Mouse (Mus musculus) kidney, postnatal 0 days (tissue): Measurements from ENCODE around the gene Car2. TPM values are rescaled to one million over a fixed set of nuclear protein-coding genes. Genes with fewer than 3 reads are reported as not detected.

Source experiments
- ATAC-seq: fragments of 200-750 bp; cut with Nextera tagmentation; replicated peaks from 2 replicates; pipeline ENCODE4 v1.8.0; 2017; ENCODE audit warnings: low read depth, moderate number of reproducible peaks, moderate TSS enrichment, moderate library complexity; ENCODE audit not compliant: low FRiP score
- DNase-seq: peaks from one replicate; pipeline ENCODE4 v3.0.0-alpha.2; 2016; ENCODE audit warnings: low spot score
- H3K27ac ChIP-seq: fragments of 300-500 bp; sonication (generic); 2 replicates; pipeline ENCODE4 v1.5.1; 2014; ENCODE audit warnings: mild to moderate bottlenecking
- H3K27me3 ChIP-seq: fragments of 300-500 bp; sonication (generic); 2 replicates; pipeline ENCODE4 v1.6.1; 2014; ENCODE audit warnings: low read length, mixed read lengths; ENCODE audit not compliant: insufficient read depth
- H3K36me3 ChIP-seq: fragments of 300-500 bp; sonication (generic); 2 replicates; pipeline ENCODE4 v1.6.1; 2014; ENCODE audit warnings: low read length, mixed read lengths; ENCODE audit not compliant: insufficient read depth
- H3K4me1 ChIP-seq: fragments of 300-500 bp; sonication (generic); replicated peaks from 2 replicates; pipeline ENCODE4 v1.6.1; 2014; ENCODE audit warnings: antibody characterized with exemption, low read length, mixed read lengths; ENCODE audit not compliant: insufficient read depth
- H3K4me2 ChIP-seq: fragments of 300-500 bp; sonication (generic); 2 replicates; pipeline ENCODE4 v1.6.1; 2014; ENCODE audit warnings: mild to moderate bottlenecking, low read length, moderate library complexity, mixed read lengths
- H3K4me3 ChIP-seq: fragments of 300-500 bp; sonication (generic); replicated peaks from 2 replicates; pipeline ENCODE4 v1.5.1; 2014; ENCODE audit warnings: low read depth, low read length
- H3K9ac ChIP-seq: fragments of 300-500 bp; sonication (generic); 2 replicates; pipeline ENCODE4 v1.6.1; 2014; ENCODE audit warnings: low read depth, low read length
- H3K9me3 ChIP-seq: fragments of 300-500 bp; sonication (generic); replicated peaks from 2 replicates; pipeline ENCODE4 v1.6.1; 2016; ENCODE audit warnings: low read length, inconsistent platforms, mixed read lengths
- CTCF ChIP-seq: IDR thresholded peaks from 2 replicates; pipeline ENCODE4 v1.5.1; 2016; ENCODE audit warnings: antibody characterized with exemption, low read depth, mild to moderate bottlenecking, moderate library complexity
- WGBS: fragments of 180-500 bp; shearing (Covaris S2); extraction: QIAGEN DNeasy Blood & Tissue Kit; methylation state at CpG from one replicate; pipeline ENCODE4 v1.1.7; 2014; 5-methylcytosine and 5-hydroxymethylcytosine counted together
- polyA plus RNA-seq: library from polyadenylated mRNA; unstranded; fragments of >200 nt; fragmentation: Nextera tagmentation; extraction: Ambion mirVana; gene quantifications from 2 replicates; pipeline ENCODE4 v1.2.1, GENCODE M21; 2015

Gene Car2
- polyA plus RNA-seq, 1 experiment from 2014 or later: 206 TPM

DNA sequence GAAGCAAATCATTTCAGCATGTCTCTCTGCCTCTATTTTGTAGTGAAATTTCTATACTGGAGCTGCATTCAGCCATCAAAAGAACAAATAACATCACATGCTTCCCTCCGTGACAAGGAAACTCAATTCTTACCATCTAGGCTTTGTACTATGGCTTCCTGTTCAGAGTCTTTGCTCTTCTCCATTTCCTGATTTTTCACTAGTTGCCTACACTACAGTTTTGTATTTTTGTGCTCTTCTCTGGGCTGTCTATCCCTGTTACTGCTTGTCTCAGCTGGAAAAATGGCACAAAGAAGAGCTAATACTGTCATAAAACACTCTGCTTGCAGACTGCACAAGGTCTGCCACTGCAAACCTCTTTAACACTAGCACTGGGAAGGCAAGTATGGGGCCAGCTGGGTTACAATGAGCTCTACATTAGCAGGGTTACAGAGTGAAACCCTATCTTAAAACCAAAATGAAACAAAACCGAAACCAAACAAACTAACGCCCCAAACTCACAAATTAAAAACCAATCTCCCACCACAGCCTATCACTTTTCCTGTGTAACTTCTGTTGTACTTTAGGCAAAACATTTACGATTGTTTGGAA lies 26.0 kb downstream of the Car2 start:
- no peak for TF ChIP-seq CTCF
- WGBS: 51% methylated on average over 4 of the region's 4 CpGs
- no peak overlapping the region for H3K9ac ChIP-seq
- no peak overlapping the region for H3K4me2 ChIP-seq
- no peaks in the 10 kb centered on the region for H3K4me1 ChIP-seq
- no peak for ATAC-seq
- no peak for DNase-seq
- no peaks in the 10 kb centered on the region for H3K9me3 ChIP-seq
- no peak overlapping the region for H3K4me3 ChIP-seq
- no peak overlapping the region for H3K27ac ChIP-seq
- H3K36me3 ChIP-seq: no peaks in the 10 kb centered on the region
- H3K27me3 ChIP-seq: no peaks in the 10 kb centered on the region

DNA sequence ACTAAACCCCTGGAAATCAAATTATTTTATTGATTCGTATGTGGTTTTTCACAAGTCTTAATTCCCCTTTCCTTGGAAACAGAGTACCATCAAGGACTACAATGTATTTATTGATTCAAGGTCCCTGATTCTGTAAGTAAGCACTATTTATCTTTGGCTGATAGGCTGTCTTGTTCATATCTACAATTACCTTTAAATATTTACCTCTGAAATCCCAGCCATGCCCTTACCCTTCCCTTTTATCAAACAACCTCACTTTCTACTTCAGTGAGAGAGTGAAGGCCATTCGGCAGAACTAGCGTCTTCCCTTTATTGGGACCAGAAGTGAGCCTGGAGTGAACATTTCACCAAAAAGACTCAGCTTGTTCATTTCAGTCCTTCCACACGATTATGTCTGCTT lies 27.7 kb downstream of the Car2 start:
- Histone ChIP-seq H3K4me2 (no peak overlapping the region), H3K36me3 (no peaks in the 10 kb centered on the region), H3K27me3 (no peaks in the 10 kb centered on the region), H3K4me1 (no peaks in the 10 kb centered on the region), H3K27ac (no peak overlapping the region), H3K4me3 (no peak overlapping the region), H3K9me3 (no peaks in the 10 kb centered on the region), H3K9ac (no peak overlapping the region)
- ATAC-seq (no peak), DNase-seq (no peak)
- 88% methylated on average over 4 of the region's 4 CpGs for WGBS
- TF ChIP-seq CTCF: no peak

DNA sequence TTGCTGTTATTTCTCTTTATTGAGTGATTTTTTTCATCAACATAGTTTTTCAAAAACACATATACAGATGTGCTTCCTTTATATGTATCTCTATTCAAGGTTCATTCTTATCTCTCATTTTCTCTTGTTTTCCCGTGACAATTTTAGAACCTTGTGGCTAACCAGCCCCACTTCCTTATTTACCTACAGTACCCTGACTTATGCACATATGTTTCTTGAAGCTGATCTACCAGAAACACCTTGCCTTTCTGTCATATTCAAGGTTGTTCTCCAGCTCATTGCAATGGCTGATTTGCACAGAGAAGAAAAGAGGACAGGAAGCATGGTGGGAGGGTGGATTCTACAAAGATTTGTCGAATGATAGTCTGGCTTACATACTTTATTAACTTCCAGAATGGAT lies 29.3 kb downstream of the Car2 start:
- Histone ChIP-seq H3K27ac (no peak overlapping the region), H3K4me3 (no peak overlapping the region), H3K9me3 (no peaks in the 10 kb centered on the region), H3K36me3 (no peaks in the 10 kb centered on the region), H3K4me2 (no peak overlapping the region), H3K27me3 (no peaks in the 10 kb centered on the region), H3K9ac (no peak overlapping the region), H3K4me1 (no peaks in the 10 kb centered on the region)
- DNase-seq (no peak), ATAC-seq (no peak)
- 88% methylated on average over 2 of the region's 2 CpGs for WGBS
- no peak for TF ChIP-seq CTCF

DNA sequence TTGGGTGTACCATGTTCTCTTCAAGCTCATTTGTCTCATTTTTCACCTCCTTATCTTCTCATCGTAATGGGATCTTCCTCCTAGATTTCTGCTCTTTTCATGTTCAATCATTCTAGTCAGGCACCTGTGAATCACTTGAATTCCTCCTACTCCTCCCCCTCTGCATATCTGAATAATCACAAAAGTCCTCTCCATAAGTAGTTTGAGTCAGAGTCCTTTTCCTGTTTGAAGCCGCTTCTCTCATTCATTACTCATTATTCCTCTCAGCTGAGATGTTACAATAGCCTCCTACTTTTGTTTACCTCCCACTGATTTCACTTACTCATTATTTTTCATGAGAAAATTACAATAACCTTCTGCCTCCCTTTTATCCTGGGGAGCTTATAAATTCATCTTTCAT lies 31.2 kb downstream of the Car2 start:
- Histone ChIP-seq H3K4me1 (no peaks in the 10 kb centered on the region), H3K36me3 (no peaks in the 10 kb centered on the region), H3K27me3 (no peaks in the 10 kb centered on the region), H3K27ac (no peak overlapping the region), H3K4me2 (no peak overlapping the region), H3K9me3 (no peaks in the 10 kb centered on the region), H3K9ac (no peak overlapping the region), H3K4me3 (no peak overlapping the region)
- ATAC-seq: no peak
- DNase-seq: no peak
- no peak for TF ChIP-seq CTCF
- 57% methylated on average over 2 of the region's 2 CpGs for WGBS

DNA sequence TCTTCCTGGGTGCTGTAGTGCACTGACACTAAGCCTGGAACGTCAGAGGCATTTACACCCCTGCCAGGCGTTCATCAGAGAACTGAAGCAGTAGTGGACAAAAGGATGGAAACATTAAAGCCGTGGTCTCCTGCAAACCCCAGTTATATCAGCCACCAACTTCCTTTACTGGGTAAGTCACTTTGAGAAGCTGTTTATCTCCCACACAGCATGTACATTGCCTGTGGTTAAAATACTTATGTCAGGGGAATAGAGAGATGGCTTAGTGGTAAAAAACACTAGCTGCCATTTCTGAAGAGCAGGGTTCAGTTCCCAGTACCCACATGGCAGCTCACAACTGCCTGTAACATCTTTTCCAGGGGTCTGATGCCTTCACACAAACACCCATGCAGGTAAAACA lies 58.6 kb downstream of the Car2 start:
- TF ChIP-seq CTCF: no peak
- no peaks in the 10 kb centered on the region for H3K9me3 ChIP-seq
- H3K27ac ChIP-seq: no peak overlapping the region
- no peaks in the 10 kb centered on the region for H3K4me1 ChIP-seq
- no peaks in the 10 kb centered on the region for H3K36me3 ChIP-seq
- H3K4me3 ChIP-seq: no peak overlapping the region
- DNase-seq (no peak), ATAC-seq (no peak)
- 69% methylated on average over 3 of the region's 3 CpGs for WGBS
- no peak overlapping the region for H3K4me2 ChIP-seq
- no peak overlapping the region for H3K9ac ChIP-seq
- H3K27me3 ChIP-seq: no peaks in the 10 kb centered on the region

DNA sequence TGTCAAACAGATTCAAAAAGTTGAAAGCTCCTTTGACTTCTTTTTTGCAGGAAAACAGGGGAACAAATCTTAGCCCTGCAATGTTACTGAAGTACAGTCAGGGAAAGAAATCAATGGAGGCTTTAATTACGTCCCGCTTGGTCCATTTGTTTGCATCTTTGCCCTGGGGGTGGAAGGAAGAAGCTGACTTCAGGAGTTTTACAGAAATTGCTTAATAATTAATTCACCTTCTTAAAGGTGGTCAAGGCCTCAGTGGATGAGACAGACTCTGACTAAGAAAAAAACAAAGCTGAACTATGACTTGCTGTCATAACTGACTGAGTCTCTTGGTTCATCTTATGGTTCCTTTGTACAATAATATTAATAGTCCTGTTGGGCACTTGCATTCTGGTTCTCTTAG lies 59.6 kb downstream of the Car2 start:
- H3K27ac ChIP-seq: no peak overlapping the region; the same call in 1 of the 2 replicates
- TF ChIP-seq CTCF: no peak

More for the DNA sequence above, 59.6 kb downstream of the Car2 start:
- H3K27me3 ChIP-seq: no peaks in the 10 kb centered on the region
- no peaks in the 10 kb centered on the region for H3K9me3 ChIP-seq
- H3K9ac ChIP-seq: no peak overlapping the region
- no peaks in the 10 kb centered on the region for H3K4me1 ChIP-seq
- no peak overlapping the region for H3K4me2 ChIP-seq
- no peaks in the 10 kb centered on the region for H3K36me3 ChIP-seq
- WGBS: 57% methylated on average over 2 of the region's 2 CpGs
- no peak overlapping the region for H3K4me3 ChIP-seq
- no peak for DNase-seq
- peak; percentile 63 for ATAC-seq
